In the genomic region with DNA sequence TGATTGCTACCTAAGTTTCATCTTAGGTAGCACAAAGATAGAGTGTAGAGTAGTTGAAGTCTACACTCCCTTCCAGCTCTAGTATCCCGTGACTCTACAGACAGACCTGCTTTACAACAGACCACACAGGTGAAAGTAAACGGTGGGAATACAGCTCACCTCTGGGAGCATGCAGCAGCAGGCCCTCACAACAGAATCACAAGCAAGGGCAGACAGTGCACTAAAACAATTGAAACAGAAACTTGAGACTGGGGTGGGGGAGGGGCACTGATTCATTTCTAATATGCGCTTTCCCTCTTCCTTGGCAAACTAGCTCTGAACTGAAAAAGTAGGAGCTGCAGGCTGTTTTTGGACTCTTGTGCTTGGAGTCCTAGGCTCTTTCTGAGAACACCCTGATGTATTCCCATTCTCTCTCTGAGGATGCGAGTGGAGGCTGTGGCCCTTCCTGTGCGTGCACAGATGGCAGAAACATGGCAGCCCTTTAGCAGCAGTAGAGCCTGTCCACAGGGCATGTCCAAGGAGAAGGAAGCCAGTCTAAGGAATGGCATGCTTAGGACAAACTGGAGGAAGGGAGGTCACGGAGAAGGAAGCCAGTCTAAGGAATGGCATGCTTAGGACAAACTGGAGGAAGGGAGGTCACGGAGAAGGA, we compare ENCODE assay signal across 15 mouse cellular contexts.
DNase-seq lines count a peak whose midpoint lies in the region; ATAC-seq and TF ChIP-seq lines count a peak whose summit lies in the region.
"Had no signal": no experiment of that assay in that cellular context is flagged by ENCODE, and none has a peak within 500 bp of the region (broad histone marks: within the 10 kb centered on the region; RNA-seq: fewer than 3 reads in every experiment).

No protein-coding gene starts in this region.

- ATAC-seq in heart, embryonic 16.5 days (replicated peaks; ENCODE audit: extremely low read depth, insufficient read depth, low FRiP score), result no peak
- no peak for ATAC-seq in lung, embryonic 14.5 days (ENCODE audit: insufficient read depth)
- no peak for ATAC-seq in stomach, embryonic 14.5 days (ENCODE audit: insufficient number of reproducible peaks, insufficient read depth, low FRiP score, low read depth)
- no peak for ATAC-seq in midbrain, embryonic 14.5 days (ENCODE audit: low FRiP score, low TSS enrichment)
- ATAC-seq: midbrain, embryonic 16.5 days had no signal

- no peak overlapping the region for H3K4me3 ChIP-seq in heart, embryonic 16.5 days (ENCODE audit: low read length)
- H3K4me3 ChIP-seq in lung, embryonic 14.5 days (ENCODE audit: low read depth, low read length), result no peak overlapping the region
- no peak overlapping the region for H3K4me3 ChIP-seq in embryonic facial prominence, embryonic 10.5 days
- H3K4me3 ChIP-seq in stomach, embryonic 14.5 days (ENCODE audit: low read depth, low read length), result no peak overlapping the region
- H3K4me3 ChIP-seq in midbrain, embryonic 14.5 days (replicated peaks; ENCODE audit: low read depth, low read length), result no peak overlapping the region
- H3K4me3 ChIP-seq: hindbrain, embryonic 13.5 days; neural tube, embryonic 13.5 days had no signal

- WGBS in heart, embryonic 16.5 days, result 59% methylated on average over 7 of the region's 7 CpGs
- 57% methylated on average over 7 of the region's 7 CpGs for WGBS in lung, embryonic 14.5 days
- 66% methylated on average over 7 of the region's 7 CpGs for WGBS in embryonic facial prominence, embryonic 10.5 days
- 64% methylated on average over 7 of the region's 7 CpGs for WGBS in stomach, embryonic 14.5 days
- 86% methylated on average over 7 of the region's 7 CpGs for WGBS in midbrain, embryonic 14.5 days

- intact Hi-C loops in heart, postnatal 25 days (cut with DNase I), result no loop called here

- peaks cover 12% of the 10 kb centered on the region for H3K9me3 ChIP-seq in heart, embryonic 16.5 days (replicated peaks; ENCODE audit: control insufficient read depth, low read length)
- no peaks in the 10 kb centered on the region for H3K9me3 ChIP-seq in lung, embryonic 14.5 days (ENCODE audit: low read depth, low read length)
- H3K9me3 ChIP-seq in embryonic facial prominence, embryonic 10.5 days, result peaks cover 2% of the 10 kb centered on the region; the same call in 1 of the 2 replicates
- no peaks in the 10 kb centered on the region for H3K9me3 ChIP-seq in stomach, embryonic 14.5 days (ENCODE audit: control insufficient read depth, low read depth, low read length)
- H3K9me3 ChIP-seq in midbrain, embryonic 14.5 days (ENCODE audit: control insufficient read depth, low read length), result no peaks in the 10 kb centered on the region
- H3K9me3 ChIP-seq: hindbrain, embryonic 13.5 days had no signal

- no peak for DNase-seq in heart, postnatal 25 days (ENCODE audit: low spot score)
- DNase-seq in lung, embryonic 14.5 days, result no peak
- DNase-seq in lung, adult 18-20 months, result no peak
- DNase-seq in embryonic facial prominence, embryonic 10.5 days (ENCODE audit: low spot score), result peak; percentile 55
- DNase-seq in midbrain, embryonic 14.5 days, result no peak
- no peak for DNase-seq in yolk sac, embryonic 10.5 days (ENCODE audit: low spot score)
- DNase-seq: cerebellum, adult 11 months; gastrocnemius, postnatal 25 days; liver; spleen, adult 18-20 months had no signal

- H3K27ac ChIP-seq in heart, embryonic 16.5 days (ENCODE audit: low read length), result peak overlapping the region; percentile 74
- H3K27ac ChIP-seq in lung, embryonic 14.5 days (ENCODE audit: low read depth), result peak overlapping the region; percentile 43; the same call in 1 of the 2 replicates
- H3K27ac ChIP-seq in embryonic facial prominence, embryonic 10.5 days (replicated peaks), result peak overlapping the region; percentile 67
- peak overlapping the region; percentile 44; the same call in 1 of the 2 replicates for H3K27ac ChIP-seq in stomach, embryonic 14.5 days (ENCODE audit: low read length)
- H3K27ac ChIP-seq in midbrain, embryonic 14.5 days (replicated peaks; ENCODE audit: low read depth, low read length), result no peak overlapping the region
- H3K27ac ChIP-seq: hindbrain, embryonic 13.5 days; neural tube, embryonic 13.5 days had no signal

- TF ChIP-seq CTCF in lung, embryonic 14.5 days (IDR thresholded peaks at IDR 0.05; ENCODE audit: low read depth), result no peak

- H3K4me2 ChIP-seq in heart, embryonic 16.5 days (ENCODE audit: low read depth, low read length), result no peak overlapping the region
- H3K4me2 ChIP-seq in lung, embryonic 14.5 days, result no peak overlapping the region
- H3K4me2 ChIP-seq in stomach, embryonic 14.5 days (replicated peaks; ENCODE audit: low read depth, low read length), result no peak overlapping the region
- no peak overlapping the region for H3K4me2 ChIP-seq in midbrain, embryonic 14.5 days (ENCODE audit: low read length)
- H3K4me2 ChIP-seq: hindbrain, embryonic 13.5 days; neural tube, embryonic 13.5 days had no signal

- no peaks in the 10 kb centered on the region for H3K27me3 ChIP-seq in heart, embryonic 16.5 days (ENCODE audit: control insufficient read depth, insufficient read depth, low read length)
- H3K27me3 ChIP-seq in lung, embryonic 14.5 days (ENCODE audit: insufficient read depth, low read length), result no peaks in the 10 kb centered on the region
- no peaks in the 10 kb centered on the region for H3K27me3 ChIP-seq in embryonic facial prominence, embryonic 10.5 days (replicated peaks; ENCODE audit: low read depth, poor library complexity, severe bottlenecking)
- H3K27me3 ChIP-seq in stomach, embryonic 14.5 days (ENCODE audit: control insufficient read depth, insufficient read depth, low read length), result no peaks in the 10 kb centered on the region
- no peaks in the 10 kb centered on the region for H3K27me3 ChIP-seq in midbrain, embryonic 14.5 days (ENCODE audit: control insufficient read depth, insufficient read depth, low read length)
- H3K27me3 ChIP-seq: hindbrain, embryonic 13.5 days; neural tube, embryonic 13.5 days had no signal

- H3K4me1 ChIP-seq in heart, embryonic 16.5 days (ENCODE audit: control insufficient read depth, insufficient read depth, low read length), result no peaks in the 10 kb centered on the region
- H3K4me1 ChIP-seq in lung, embryonic 14.5 days (ENCODE audit: insufficient read depth), result no peaks in the 10 kb centered on the region
- peaks cover 10% of the 10 kb centered on the region for H3K4me1 ChIP-seq in embryonic facial prominence, embryonic 10.5 days
- no peaks in the 10 kb centered on the region for H3K4me1 ChIP-seq in stomach, embryonic 14.5 days (ENCODE audit: control insufficient read depth, insufficient read depth, low read length)
- no peaks in the 10 kb centered on the region for H3K4me1 ChIP-seq in midbrain, embryonic 14.5 days (ENCODE audit: control insufficient read depth, insufficient read depth, low read length)
- H3K4me1 ChIP-seq: hindbrain, embryonic 13.5 days; neural tube, embryonic 13.5 days had no signal

- no peak overlapping the region for H3K9ac ChIP-seq in heart, embryonic 16.5 days (ENCODE audit: low read length)
- H3K9ac ChIP-seq in lung, embryonic 14.5 days, result no peak overlapping the region
- H3K9ac ChIP-seq in stomach, embryonic 14.5 days (replicated peaks; ENCODE audit: low read depth, low read length), result no peak overlapping the region
- no peak overlapping the region for H3K9ac ChIP-seq in midbrain, embryonic 14.5 days (replicated peaks; ENCODE audit: low read length)
- H3K9ac ChIP-seq: hindbrain, embryonic 13.5 days; neural tube, embryonic 13.5 days had no signal

- H3K36me3 ChIP-seq in heart, embryonic 16.5 days (ENCODE audit: control insufficient read depth, insufficient read depth), result no peaks in the 10 kb centered on the region
- no peaks in the 10 kb centered on the region for H3K36me3 ChIP-seq in lung, embryonic 14.5 days (ENCODE audit: insufficient read depth)
- H3K36me3 ChIP-seq in embryonic facial prominence, embryonic 10.5 days (replicated peaks), result no peaks in the 10 kb centered on the region
- no peaks in the 10 kb centered on the region for H3K36me3 ChIP-seq in stomach, embryonic 14.5 days (ENCODE audit: control insufficient read depth, insufficient read depth, low read length)
- H3K36me3 ChIP-seq in midbrain, embryonic 14.5 days (ENCODE audit: control insufficient read depth, insufficient read depth, low read length), result no peaks in the 10 kb centered on the region
- H3K36me3 ChIP-seq: hindbrain, embryonic 13.5 days; neural tube, embryonic 13.5 days had no signal
